Mouse (Mus musculus) left cerebral cortex, adult 18-20 months (tissue): ENCODE measurements around the gene Nfkbia. TPM values are rescaled to one million over a fixed set of nuclear protein-coding genes. Genes with fewer than 3 reads are reported as not detected.

ENCODE experiments used
- DNase-seq, 2 experiments: peaks; one replicate each; pipeline ENCODE4 v3.0.0; 2021 to 2022; ENCODE audit warnings: low spot score in 2 of 2, mixed read lengths in 1 of 2
- long read RNA-seq, 2 experiments: library from polyadenylated mRNA; stranded (forward); transcript quantifications; one replicate each; pipeline ENCODE4 v2.0.0; 2021
- total RNA-seq, 2 experiments: library from RNA; stranded (reverse); gene quantifications; 2 replicates each; pipeline ENCODE4 v1.2.3; 2021

Nfkbia gene
- 10 to 100 TPM; 27.2 to 32.0 TPM for total RNA-seq
- long read RNA-seq, experiment 1, transcript Nfkbia-201 (6 exons, 1,578 nt), result major isoform, 76 of 84 reads
- long read RNA-seq, experiment 1, partial matches to known transcripts, result 7 of 84 reads
- long read RNA-seq, experiment 1, other reads (novel, unspliced or antisense), result 1 of 84 reads
- long read RNA-seq, experiment 2, transcript Nfkbia-201 (6 exons, 1,578 nt), result major isoform, 24 of 27 reads
- long read RNA-seq, experiment 2, partial matches to known transcripts, result 3 of 27 reads
- long read RNA-seq, experiment 2, other reads (novel, unspliced or antisense), result 0 of 27 reads

DNA sequence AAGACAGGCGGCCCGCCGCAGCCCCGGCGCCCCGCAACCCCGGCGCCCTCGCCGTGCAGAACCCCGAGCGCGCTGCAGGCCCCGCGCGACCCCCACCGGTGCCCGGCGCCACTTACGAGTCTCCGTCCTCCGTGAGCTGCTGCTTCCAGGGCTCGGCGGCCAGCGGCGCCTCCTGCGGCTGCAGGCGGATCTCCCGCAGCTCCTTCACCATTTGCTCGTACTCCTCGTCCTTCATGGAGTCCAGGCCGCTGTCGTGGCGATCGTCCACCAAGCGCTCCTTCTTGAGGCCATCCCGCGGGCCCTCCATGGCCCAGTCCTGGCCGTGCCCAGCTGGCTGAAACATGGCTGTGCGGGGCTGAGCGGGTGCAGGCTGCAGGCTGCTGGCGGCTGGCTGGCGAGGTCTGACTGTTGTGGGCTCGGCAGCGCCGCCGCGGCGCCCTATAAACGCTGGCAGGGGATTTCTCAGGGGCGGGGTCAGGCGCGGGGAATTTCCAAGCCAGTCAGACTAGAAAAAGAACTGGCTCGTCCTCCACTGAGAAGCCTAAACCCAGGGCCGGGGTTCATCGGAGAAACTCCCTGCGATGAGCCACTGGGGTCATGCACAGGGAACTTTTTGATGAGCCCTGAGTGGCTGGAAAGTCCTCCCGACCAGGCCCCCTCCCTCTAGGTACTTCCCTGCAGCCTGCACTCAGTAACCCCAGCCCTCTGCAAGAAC lies at the start of gene Nfkbia:
Gene Nfkbia, minus strand, starts transcription at position 464 of the 715 bp plus-strand sequence.
- DNase-seq, result peak; percentile 86 to 91

DNA sequence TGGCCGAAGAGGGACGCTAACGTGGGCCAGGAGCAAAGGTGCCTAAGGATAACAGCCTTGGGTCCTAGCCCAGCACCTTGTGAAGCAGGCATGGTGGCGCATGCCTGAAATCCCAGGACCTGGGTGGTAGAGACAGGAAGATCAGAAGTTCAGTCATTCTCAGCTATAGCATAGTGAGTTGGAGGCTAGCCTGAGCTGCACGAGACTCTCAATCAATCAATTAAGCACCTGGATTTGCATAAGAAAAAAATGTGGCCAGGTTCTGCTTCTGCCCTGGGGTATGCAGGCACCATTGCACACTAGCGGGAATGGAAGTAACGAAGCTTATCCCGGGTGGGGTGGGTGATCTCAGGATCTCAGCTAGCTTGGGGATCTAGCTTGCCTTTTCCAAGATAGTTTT lies 46.7 kb upstream of the Nfkbia start:
- DNase-seq, result no peak

DNA sequence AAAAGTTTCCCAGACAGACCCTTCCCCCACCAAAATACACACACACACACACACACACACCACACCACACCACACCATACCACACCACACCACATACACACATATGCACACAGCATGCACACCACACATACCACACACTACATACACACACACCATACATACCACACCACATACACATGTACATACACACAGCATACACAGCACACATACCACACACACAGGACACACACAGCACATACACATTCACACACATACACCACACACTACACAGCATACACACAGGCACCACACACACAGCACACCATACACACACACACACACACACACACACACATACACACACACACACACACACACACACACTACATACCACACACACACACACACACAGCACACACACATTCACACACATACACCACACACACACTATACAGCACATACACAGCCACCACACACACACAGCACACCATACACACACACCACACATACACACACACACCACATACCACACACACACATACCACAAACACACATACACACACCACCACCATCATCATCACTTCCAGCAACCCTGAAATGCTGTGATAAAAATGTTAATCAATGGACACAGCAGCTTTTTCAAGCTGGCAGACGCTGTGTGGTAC lies 46.0 kb upstream of the Nfkbia start:
- DNase-seq, result no peak

DNA sequence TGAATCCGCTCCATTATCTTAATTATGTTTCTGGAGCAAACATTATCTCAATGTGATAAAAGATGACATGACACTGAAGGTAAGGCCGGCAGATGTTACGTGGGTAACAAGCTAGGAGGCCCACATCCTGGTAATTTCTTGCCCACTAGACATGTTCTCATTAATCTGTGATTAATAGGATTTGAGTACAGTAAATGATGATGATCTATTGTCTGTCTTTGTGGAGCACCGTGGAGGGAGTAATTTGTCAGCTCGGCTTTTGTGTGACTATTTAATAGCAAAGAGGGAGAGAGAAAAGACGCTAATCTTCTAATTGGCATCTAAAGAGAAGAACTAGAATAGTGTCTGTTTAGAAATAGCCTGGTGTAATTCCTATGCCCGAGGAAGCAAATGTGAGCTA lies 45.3 kb upstream of the Nfkbia start:
- DNase-seq, result no peak

DNA sequence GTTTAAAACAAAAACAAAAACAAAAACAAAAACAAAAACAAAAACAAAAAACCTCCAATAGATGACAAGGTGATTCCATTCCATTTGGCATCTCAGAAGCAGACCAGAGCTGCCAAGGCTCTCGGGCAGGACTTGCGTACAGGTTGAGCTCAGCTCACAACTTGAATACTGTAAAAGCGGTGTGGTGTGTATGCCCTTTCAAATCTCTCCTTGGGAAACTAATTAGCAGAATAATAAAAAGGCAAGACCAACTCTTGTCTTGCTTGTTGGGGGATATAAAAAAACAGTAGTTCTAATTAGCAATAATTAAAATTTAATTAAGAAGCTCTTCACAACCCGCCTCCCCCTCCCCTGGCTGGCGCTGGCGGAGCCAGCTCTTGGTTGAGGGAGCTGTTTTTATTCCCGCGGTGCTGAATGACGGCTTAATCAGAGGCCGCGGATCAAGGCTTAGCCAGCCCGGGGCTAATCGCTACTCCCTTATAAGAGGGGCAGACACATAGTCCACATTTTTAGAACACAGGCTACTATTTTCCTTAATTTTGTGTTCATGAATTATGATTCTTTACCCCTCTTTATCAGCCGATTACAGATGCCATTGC lies 44.2 kb upstream of the Nfkbia start:
- DNase-seq, result no peak

DNA sequence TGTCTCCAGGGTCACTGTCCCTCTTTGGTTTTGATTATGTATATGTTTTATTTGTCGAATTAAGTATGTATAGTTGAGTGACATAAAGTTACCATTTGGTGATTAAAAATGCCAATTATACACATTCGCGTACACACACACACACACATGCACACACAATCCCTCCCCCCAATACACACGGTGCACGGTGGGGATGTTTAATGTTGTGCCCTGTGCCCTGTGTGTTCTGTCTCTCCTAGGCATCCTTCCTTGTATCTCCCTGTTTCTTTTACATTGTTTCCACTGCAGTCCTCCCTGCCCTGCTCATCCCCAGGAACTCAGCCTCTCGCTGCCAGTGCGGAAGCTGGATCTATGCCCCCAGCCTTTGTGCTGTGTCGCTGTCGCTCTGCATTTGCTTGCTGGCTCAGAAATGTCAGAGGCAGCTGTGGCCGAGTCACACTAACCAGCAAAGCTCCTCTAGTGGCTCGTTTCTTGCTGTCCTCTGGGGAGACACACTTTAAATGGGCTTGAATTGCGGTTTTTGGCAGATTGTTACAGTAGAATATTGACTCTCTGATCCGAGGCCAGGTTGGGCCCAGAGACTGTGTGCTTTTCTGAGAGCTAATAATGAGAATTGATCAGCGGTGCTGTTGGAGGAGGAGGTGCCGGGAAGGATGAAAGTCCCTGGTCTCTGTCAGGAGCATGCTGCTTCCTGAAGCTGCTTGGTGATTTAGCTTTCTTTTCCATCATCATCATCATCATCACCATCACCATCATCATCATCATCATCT lies 34.7 kb upstream of the Nfkbia start:
- DNase-seq, result no peak

DNA sequence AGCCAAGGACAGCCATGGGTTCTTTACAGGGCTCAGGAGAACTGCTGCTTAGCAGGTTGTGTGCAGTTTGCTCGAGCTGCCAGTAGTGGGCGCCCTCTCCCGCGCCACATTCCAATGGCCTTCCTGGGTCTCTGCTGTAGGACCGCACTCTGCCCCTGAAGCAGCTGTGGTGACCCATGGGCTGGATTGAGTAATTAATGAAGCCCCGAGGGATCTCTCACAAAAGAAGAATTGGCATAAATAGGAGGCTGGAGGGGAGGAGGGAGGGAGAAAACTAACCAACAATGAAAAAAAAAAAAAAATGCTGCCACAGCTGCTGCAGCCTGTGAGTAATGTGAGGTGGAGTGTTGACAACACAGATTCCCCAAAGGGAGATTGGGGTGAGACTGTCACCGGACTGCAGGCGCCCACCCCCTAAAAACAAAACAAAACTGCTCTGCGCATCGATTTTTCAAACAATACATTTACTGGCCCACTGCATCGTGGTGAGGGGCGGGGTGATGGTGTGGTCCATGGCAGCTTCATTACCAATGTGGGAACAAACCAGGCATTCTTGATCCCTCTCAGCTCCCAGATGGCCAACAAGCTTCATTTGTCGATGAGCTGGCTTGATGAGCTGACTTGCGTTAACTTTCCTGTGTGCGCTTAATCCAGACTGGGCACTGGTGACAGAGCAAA lies 25.8 kb upstream of the Nfkbia start:
- DNase-seq, result peak; percentile 24 to 44

DNA sequence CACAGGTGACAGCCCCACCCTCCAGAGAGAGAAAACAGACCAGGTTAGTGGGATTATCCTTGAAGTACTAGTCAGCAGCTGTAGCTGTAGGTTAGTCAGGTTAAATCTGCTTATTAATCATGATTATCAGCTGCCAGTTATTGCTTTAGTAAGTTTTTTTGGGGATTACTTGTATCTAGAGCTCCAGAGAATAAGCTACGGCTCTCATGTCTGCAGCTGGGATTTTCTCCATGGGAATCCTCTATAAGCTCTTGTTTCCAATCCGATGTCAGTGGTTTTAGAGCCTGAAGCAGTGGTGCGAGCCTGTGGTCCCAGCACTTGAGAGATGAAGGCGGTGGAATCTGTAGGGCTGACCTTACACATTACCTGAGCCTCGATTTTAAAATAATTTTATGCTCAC lies 16.4 kb upstream of the Nfkbia start:
- no peak for DNase-seq

DNA sequence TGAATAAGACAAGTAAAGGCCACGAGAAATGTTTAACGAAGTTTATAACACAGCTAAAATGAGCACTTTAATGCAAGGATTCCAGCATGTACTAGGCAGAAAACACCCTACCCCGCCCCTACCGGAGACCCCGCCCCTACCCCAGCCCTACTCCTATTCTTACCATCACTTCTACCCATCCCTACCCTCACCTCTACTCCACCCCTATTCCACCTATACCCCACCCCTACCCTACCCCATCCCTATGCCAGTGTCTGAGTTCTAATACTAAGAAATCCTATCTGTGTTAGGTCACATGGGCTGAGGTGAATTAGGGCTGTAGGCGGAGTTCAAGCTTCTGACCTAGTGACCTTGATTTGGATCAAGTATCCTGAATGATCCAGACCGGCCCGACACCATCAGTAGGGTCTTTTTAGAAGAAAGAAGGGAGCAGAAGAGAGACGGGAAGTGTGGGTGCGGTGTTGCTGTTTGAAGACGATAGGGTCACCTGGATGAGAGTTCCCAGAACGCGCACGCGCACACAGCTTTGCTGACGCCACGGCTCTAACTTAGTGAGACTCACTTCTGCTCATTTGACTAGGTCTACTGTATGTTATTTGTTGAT lies 15.0 kb upstream of the Nfkbia start:
- no peak for DNase-seq

DNA sequence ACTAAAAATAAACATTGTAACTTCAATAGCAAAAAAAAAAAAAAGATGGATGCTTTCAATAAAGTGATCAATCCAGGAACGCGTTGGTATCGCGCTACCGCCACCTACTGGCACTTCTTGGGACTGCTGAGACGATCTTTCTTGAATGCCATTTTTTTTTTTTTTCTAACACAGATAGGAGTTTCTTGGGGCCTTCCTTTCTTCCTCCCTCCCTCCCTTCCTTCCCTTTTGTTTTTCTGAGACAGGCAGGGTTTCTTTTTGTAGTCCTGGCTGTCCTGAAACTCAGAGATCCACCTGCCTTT lies 13.5 kb upstream of the Nfkbia start:
- DNase-seq, result peak in 1 of 2 experiments; percentile 64

DNA sequence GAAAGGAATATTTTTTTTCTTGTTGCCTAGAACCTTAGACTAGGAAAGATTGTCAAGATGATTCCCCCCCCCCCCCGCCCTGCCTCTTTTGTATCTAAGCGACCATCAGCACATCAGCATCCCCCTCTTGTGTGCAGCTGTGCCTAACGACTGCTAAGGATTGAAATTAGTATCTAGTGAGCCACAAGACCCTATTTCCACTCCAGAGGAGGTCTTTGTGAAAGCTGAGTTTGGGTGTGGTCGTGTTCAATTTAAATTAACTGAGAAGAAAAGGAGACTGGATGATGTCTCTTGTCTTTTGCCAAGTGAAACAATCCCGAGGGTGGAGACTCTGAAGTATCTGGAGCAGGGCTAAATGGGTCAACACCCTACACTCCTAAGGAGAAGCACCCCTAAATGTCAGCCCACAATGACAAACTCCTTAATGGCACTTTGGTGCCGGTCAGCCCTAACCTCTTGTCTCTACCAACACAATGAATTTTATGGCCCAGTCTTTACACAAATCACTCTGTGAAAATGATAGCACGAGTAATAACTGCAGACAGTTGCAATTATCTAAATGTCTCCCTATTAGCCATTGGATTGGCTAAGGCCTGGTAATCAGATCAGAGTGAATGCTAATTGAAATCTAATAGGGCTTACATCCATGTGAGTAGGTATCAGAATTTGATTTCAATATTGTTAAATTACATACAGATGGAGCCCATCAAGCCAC lies 13.0 kb upstream of the Nfkbia start:
- no peak for DNase-seq

DNA sequence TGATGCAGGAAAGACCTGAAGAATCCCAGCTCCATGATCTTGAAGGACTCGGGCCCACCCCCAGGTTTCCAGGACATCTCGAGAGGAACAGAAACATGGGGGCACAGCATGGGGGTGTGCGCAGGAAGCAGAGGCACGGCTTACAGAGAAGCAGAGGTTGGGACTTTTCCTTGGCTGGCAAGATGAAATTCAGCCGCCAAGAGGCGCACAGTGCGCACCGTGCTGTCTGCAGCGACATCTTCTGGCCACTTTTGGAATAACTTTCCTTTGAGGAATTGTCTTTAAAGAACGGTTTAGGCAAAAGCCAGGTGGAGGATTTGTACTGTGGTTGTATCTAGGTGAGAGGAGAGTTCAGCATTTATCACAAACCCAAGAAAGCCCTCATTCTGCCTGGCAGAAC lies 6.6 kb upstream of the Nfkbia start:
- peak; percentile 82 to 88 for DNase-seq

DNA sequence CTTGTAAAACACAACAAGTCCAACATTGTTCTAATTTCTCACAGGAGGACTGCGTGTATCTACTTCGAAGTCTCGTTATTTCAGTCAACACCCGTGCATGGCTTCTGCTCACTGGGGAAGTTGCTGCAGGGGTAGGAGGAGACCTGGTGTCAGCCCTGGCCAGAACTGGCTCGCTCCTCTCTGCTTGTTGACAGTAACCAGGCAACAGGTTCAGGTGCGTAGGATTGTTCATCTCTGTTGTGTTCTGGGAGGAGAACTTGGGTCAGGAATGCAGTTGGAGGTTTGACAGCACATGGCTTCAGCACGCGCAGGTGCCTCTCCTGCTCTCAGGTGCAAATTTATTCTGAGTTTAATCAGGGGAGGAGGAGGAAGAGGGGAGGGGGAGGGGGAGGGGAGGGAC lies 5.3 kb upstream of the Nfkbia start:
- no peak for DNase-seq

DNA sequence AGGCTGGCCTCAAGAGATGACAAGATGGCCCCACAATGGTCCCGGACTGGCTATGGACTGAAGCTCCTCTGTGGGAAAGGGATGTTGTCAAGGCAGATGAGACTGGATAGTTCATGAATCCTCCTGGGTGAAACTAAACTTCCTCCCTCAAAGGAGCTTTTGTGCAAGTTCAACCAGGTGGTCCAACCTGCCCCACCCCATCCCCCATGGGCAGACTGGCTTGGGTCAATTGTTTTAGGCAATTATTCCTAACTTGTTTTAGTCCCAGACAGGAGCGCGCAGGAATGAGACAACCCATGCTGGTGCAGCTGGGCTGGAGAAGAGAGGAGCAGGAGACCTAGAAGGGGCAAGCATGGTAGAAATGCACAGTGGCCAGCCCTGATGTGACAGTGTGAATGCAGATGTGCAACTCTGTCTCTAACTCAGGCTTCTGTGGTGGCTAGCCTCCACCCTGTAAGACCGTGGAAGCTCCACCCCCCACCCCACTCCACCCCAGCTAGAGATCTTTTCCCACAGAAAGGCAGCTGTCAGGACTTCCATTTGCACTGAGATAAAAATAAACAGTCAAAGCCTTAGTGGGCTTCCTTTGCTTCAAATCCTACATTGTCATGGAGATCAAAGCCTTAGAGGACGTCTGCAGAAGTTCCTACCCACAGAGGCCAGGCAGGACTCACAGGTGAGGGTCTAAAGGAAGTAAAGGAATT lies 3.6 kb upstream of the Nfkbia start:
- DNase-seq, result no peak

DNA sequence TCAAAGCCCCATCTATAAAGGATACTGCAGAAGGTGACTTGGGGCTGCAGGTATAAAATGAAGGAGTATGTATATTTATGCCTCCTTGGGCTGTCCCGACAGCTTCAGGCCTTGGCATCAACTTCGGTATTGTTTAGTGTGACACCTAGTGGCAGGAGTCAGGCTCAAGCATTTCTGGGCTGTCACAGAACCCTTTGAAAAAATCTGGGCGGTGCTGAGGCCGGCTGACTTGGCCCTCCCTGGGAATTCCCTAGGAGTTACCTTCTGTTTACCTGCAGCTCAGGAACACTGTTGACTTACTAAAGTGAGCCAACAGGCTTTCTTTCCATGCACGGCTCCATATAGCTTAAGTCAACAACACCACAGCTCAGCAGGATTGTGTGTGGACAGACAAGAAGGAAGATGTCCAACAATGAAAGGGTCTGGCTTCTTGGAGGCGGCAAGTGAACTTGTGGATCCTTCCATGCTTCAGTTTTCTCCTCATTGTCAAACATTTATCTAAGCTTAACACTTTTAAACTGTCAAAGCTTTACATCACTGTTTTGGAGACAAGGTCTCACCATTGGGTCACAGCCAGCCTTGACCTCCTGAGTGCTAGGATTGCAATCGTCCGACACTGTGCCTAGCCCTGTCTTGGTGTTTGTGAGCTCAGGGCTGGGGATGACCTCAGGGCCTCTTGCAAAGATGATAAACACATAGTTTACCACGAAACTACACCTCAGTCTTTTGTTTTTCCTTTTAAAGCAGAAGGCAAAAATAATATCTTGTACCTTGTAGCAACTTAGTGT lies 2.9 kb upstream of the Nfkbia start:
- DNase-seq, result peak; percentile 60 to 64

DNA sequence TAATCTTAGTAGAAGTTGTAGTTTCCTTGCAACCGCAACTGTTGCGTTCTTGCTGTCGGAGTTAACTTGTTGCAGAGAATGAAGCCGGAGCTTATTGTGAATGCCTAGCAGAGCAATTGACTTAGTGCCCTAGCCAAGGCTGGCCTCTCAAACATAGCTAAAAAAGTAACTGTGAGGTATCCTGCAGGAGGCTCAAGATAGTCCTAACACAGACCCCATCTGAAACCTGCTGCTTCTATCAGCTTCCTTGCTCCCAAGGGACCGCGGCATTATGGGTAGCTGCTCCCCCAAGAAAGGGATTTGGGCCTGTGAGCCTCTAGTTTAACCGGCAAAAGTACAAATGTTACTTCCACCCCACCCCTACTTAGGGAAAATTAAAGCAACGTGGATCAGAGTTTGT lies 934 bp upstream of the Nfkbia start:
- DNase-seq, result no peak

DNA sequence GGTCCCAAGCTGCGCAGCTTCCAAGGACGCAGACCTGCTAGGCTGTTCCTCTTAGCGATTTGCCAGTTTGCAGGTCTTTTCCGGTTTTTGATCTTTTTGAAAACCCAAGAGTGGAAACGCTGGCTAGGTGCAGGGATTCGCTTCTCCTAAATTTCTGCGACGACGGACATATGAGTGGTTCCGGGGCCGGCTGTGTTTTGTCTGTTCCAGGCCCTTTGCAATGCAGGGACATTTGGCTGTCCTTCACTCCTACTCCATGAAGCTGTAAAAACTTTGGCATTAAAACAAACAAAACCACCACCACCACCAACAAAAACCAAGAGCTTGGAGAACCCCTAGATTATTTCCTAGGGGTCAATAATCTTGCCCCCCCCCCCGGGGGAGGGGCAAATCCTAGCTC lies 494 bp upstream of the Nfkbia start:
- DNase-seq, result no peak

DNA sequence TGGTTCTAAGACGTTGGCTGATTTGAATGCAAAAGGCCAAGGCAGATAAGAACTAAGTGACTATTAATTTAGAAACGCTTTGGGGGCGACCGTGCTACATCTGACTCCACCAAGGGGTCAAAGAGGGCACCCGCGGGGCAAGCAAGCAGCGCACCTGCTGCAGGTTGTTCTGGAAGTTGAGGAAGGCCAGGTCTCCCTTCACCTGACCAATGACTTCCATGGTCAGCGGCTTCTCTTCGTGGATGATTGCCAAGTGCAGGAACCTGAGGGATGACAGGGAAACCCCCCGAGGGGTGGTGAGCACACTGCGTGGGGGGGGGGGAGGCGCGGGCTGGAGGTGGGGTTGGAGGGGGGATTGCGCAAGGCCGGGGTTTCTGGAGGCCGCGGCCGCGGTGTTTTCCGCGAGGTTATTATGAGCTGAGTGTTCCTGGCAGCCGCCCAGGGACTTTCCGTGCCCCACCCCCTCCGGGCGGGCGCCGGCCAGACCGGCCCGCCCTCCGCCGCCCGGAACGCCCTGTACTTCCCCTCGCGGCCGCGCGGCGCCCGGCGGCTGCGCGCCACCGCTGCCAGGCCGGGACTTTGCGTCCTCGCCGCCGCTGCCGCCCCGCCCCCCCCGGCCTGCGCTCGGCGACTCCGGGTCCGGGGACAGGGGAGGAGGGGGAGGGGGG lies 797 bp downstream of the Nfkbia start:
- peak; percentile 84 to 87 for DNase-seq
